Mouse (Mus musculus) neural tube, embryonic 10.5 days (tissue): Measurements from ENCODE around the gene Erv3.

Source experiments
- DNase-seq: peaks from one replicate; pipeline ENCODE4 v3.0.0-alpha.2; 2017; ENCODE audit warnings: low spot score; ENCODE audit errors: extremely low spot score

Erv3 gene

DNA sequence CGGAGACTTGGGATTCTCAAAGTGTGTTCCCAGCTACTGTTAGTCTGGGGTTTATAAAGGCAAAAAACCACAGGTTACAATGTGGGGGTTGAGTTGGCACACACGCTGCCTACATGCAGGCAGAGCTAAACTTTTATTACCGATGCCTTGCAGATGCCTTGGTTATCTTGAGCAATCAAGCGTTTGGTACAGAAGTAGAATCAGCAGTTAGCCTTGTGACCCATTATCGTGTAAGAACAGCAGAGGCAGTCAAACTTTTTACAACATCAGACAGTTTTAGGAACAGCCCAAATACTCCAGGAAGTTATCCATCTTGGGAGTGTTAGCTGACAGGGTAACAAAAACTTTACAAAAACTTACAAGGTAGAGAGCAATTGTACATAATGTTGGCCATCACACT, at the start of gene Erv3:
Gene Erv3 (minus strand): TSS at position 27 of the 400 bp plus-strand sequence.
- no peak for DNase-seq

DNA sequence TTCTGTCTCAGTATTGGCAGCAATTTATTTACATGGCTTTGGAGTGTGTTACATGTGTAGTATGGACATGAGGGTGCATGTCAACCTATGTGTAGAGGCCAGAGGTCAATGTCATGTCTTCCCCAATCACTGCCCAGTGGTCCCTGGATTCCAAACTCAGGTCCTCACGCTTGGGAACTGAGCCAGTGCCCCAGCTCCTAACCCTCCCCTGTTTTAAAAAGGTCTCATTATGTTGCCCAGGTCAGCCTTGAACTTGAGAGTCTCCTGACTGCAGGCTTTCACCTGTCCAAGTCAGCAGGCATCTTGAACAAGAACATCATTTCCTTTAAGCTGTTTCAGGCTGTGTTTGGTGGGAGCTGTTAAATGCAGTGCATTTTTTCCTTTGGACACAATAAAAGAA, 49.4 kb upstream of the Erv3 start:
- no peak for DNase-seq

DNA sequence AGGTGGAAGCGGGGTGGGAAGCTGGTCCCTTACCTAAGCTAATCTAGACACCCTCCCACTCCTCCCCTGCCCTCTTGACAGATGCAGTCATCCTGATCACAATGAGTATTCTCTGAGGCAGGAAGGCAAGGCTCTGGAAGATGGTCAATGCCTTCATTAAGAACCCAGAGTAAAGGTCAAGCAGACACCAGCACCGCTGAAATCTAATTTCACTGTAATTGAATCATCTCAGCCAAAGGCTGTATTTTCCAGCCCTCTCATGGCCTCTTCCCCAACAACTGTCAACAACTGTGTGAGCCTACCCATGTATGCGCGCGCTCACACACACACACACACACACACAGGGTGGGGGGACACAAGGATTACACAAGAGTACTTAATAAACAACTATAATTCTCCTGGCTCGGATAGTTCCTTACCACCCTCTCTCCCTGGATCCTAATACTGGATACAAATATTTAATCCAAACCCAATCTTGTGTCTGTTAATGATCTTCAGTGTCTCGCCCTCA, 48.9 kb upstream of the Erv3 start:
- DNase-seq, result no peak

DNA sequence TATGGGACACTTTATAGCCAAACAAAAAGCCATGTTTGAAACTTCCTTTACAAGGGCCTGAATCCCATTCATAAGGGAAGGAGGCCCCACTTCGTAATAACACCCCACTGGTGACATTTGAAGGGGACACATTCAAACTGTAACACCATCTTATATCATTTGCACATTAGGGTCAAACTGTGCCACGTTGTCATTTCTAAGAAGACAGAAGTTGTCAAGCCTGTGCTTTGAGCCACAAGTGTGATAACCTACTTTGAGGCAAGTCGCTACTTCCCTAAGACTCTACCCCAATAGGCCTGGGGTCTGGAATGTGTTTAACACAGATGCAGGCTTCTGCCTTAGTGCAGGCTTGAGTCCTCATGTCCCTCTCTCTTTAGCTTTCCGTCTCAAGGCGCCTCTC, 47.8 kb upstream of the Erv3 start:
- DNase-seq, result no peak

DNA sequence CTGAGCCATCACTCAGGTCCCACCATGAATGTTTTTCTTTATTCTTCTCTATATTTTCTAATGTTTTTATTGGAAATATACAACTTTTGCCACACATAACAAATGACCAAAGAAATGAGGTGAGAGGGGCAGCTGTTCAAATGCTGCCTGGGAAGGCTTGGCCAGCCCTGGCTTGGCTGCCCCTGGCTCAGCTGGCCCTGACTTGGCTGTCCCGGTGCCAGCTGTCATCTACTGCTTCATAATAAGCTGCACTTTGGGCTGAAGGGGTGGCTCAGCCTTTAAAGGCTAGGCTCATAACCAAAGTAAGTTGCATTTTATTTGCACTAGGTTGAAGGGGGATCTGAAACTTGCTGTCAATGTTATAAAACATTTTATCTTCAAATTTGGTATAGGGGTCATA, 47.3 kb upstream of the Erv3 start:
- DNase-seq, result no peak

DNA sequence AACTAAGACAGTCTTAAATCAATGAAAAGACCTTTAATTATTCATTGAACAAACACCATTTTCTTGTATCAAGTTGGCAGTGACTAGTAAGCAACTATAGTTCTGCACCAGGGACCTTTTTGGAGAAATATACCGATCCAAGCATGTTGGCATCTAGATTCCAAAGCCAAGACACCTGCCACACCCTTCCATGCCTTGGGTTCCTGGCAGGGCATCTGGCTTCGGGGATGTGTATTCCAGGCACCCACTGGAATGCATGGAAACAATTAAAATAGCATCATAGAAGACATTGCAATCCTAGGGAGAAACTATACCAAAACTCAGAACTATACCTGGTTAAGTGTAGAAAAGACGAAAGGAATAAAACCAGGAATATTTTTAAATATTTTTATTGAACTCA, 46.7 kb upstream of the Erv3 start:
- no peak for DNase-seq

DNA sequence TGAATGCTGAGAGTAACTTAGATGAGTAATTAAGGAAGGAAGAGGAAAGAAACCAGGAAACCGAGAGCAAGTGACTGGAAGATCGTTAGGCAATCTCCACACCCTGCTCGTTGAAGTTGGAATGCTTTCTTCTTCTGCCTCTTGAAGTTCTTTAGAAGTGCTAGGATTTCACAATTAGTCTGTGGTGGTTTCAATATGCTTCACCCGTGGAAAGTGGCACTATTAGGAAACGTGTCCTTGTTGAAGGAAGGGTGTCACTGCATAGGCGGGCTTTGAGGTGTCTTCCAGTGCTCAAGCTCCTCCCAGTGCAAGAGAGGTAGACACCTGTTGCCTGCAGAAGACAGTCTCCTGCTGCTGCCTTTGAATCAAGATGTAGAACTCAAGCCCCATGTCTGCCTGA, 46.2 kb upstream of the Erv3 start:
- no peak for DNase-seq

DNA sequence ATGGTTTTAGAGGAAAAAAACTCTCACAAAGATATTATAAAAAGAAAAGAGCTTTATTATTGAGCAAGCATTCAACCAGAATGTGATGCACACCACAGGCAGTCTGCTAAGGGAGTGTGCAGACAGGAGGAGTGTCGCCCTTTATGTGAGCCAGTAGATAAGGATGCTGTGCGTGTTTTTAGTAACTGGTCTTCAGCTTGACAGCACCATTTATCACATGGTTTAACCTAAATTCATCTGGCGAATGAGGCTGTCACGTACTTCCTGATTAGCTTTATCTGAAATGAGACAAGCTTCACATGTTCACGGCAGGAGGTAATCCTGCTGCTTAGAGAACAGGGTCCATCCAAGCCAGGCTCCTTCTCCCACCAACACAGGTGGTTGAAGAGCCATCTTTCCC, 45.5 kb upstream of the Erv3 start:
- no peak for DNase-seq

DNA sequence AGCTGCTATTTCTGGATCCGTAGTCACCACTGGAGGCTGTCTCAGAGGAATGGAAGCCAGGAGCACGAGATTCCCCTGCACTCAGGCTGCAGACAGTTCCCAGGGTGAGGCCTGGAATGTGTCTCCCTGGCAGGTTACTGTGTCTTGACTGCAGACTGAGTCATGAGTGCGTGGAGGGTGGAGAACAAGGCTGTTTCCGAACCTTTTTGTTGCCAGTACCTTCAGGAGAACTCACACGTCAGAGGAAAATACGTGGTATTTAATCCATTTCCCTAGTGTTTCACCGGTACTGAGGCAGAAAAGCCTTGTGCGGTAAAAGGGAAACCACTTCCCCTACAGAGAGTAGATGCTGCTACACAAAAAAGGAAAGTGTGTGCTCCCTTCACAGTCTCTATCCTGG, 43.3 kb upstream of the Erv3 start:
- DNase-seq, result no peak

DNA sequence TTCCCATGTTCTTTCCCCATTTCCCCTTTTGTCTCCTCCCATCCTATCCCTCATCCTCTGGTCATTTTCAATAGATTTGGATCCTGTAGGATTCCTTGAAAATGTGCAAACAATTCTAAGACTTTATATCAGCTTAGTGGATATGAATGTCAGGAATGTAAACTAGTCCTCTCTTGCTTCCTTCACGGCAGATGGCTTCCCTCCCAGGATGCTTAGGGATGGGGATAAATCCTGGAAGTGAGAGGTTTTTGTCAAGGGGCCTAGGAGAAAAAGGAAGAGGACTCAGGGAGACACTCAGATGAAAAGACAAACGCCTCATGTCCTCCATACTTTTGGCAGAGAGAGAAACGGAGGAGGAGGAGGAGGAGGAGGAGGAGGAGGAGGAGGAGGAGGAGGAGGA, 42.9 kb upstream of the Erv3 start:
- DNase-seq, result no peak

DNA sequence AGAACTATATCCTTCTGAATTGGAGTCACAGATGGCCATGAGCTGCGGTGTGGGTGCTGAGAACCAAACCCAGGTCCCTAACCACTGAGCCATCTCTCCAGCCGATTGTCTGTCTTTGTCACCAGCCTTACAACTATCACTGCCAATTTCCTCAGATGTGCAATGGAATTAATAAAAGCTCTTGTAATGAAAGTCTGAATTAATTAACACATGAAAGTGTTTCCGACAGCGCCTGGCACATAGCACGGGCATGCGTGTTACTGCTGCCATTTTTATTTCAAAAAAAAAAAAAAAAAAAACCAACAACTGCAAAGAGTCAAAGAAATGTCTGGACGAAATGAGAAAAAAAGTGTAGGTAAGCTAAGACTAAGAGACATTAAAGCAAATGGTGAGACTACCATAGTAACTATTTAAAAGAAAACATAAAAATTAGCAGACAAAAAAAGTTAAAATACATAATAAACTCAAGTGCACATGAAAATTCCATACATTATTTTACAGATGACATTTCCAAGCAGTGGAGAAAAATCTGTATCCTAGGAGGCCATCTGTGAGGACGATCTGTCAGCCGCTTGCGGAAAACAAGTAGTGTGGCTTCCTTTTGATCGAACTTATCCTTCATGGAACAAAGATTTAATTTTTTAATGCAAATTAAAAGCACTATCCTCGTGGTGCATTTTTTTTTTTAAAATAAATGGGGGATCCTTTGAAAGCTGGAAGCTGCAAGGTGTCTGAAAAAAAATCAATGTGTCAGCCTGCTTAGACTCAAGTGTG, 38.0 kb upstream of the Erv3 start:
- no peak for DNase-seq

DNA sequence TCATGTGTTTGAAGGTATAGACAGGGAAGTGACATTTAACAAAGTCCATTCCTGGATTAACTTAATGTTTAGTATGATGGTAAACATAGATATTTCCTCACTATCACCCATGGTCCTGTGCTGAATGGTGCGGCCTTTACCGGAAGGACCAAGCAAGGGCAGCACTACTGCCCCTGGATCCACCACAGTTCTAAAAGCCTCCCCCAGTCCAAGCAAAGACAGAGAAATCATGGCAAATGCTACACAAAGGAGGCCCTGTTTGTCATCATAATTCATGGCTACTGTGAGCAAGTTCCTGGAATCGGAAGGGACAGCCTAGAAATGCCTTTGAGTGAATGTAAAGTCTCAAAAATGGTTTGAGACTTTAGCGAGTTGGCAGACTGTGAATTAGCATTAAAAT, 36.5 kb upstream of the Erv3 start:
- no peak for DNase-seq

DNA sequence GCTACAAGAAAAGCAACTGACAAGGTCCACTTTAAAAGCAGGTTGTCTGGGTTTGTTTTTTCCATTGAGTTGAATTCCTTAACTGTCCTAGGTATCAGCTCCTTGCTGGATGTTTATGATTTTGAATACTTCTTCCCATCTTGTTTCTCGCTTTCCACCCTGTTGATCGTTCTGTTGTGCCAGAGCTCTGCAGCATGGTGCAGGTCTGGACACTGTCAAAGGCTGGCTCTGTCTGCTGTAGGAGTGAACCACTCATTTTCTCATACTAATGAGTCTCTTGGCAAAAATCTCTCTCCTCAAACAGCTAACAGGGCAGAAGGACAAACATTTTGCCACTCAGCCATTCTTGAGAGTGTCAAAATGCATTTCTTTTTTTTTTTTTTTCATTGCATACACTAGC, 35.6 kb upstream of the Erv3 start:
- DNase-seq, result no peak

DNA sequence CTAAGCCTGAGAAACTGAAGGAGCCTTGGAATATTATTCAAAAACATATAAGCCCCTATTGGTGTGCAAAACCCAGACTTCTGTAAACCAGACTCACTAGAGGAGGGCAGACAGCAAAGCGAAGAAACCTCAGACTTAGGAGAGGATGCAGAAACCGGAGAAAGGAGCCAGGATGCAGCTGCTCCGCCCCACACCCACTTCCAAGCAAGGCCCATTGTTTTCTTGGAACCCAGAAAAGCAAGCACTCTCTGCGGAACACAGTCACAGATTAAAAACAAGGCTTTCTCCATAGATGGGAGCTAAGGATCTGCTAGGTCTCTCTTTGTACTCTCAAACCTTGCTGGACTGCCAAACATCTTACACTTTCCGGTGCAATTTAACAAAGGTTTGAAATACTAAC, 33.0 kb upstream of the Erv3 start:
- no peak for DNase-seq

DNA sequence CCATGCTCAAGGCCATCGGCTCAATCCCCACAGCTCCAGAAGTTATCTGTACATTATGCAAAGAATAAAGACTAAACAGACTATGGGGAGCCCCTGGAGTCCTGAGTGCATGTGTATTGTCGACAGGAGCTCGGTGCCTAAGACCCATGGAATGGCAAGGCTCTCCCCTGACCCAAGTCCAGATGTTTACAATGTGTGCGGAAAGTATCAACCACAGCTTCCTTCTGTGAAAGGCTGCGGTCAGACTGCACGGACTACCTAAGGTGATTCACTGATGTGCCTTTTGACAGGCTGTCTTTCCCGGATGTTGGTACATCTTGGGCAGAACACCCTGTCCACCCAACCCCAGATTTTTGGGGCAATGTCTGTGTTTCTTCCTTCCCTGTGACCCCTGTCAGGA, 28.7 kb upstream of the Erv3 start:
- DNase-seq, result no peak

DNA sequence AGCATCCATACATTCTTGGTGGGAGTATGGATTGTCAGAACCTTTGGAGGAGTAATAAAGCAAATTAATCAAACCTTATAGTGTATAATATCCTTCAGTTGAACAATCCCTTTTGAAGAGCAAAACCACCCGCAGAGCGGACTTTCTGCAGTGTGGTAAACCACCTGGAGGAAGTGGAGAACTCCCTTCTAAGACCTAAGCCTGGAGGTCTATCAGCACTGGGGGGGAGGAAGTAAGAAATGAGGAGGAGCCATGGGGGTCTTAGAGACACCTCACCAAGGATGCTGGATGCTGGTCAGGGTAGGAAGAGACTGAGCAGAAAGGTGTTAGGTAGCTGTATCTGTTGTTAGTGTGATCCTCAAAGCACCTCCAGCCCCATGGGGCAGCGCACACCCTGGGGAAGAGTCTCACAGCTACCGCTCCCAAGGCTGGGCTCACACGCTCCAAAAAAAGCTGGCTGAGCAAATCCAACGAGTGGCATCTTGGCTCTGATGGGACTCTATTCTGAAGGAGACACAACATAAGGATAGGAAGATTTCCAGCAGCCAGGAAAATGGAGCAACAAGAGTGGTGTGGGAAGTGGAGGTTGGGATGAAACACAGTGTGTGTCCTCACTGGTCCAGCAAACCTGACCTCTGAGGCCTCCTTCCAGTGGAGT, 27.1 kb upstream of the Erv3 start:
- no peak for DNase-seq

DNA sequence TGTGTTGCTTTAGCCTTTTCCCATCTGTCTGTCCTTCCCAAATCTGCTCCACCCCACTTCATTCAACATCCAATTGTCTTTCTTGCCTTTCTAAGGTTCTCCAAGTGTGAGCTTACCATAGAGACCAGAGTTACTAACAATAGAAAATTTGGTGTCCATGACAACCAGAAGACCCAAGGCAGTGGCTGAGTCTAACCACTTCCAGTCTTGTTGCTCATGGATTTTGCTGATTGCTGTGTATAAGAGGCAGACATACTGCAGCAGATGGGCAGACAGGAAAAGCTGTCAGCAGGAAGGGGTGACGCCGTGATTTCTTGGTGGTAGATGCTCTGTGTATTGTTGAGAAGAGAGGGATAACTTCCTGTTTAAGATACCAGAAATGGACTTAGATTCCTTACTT, 23.6 kb upstream of the Erv3 start:
- DNase-seq, result no peak

DNA sequence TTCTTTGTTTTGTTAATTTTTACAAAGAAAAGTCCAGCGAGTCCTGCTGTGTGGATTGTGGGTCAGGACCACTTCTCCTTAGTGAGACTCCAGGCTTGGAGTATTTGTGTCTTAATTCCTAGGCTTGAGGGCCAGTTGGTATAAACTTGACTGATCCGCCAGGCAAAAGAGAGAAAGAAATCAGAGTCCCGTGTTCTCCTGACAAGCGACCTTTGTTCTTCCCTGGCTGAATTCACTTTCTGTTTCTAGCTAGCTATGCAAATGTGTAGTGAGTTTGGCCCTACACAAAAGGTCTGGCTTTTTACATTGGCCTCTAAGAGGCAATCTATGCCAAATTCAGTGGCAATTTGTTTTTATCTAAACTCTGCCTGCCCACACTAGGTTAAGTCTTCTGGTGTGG, 22.2 kb upstream of the Erv3 start:
- DNase-seq, result no peak

DNA sequence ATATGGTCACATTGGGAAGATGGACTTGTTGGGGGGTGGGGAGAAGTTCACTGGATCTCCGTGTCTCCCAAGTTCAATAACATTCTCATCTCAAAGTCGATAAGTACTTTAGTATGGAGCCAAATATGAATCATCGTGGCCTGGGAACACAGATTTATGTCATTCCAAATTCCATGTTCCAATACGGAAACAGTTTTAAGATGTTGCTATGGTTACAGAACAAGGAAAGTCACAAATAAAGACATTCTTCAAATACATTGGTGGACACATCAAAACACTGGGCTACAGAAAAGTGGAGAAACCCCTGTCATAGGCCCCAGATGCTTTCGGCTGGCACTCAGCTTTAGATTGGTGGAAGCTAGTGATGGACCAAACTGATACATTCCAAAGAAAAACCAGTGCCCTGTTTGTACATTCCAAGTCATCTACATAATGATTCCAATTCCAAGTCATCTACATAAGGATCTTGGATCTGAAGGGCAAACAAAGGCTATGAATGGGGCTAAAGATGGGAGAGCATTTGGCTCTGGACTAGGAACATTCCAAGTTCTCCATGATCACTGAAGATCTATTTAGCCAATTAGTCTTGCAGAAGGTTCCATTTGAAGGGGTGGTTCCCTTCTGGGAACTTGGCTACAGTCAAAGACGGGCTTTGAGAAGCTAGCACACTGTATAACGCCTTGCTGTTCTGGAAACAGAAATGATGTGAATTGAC, 17.2 kb upstream of the Erv3 start:
- no peak for DNase-seq

DNA sequence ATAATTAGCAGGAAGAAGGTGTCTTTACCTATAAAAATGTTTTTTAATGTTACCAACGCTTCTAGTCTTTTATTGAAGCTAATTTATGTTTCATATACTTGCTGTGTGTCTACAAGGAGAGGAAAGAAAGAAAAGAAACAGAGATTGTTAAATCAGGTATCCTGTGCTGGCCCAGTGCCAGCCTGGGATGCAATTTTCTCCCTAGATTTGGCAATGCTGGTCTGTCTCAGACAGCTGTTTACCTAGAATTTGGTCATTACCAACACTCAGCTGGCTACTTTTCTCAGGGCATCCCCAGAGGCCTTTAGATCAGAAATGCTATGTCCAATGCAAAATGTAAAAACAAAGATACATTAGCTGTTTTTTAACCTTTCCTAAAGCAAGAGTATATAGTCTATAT, 13.8 kb upstream of the Erv3 start:
- DNase-seq, result no peak

DNA sequence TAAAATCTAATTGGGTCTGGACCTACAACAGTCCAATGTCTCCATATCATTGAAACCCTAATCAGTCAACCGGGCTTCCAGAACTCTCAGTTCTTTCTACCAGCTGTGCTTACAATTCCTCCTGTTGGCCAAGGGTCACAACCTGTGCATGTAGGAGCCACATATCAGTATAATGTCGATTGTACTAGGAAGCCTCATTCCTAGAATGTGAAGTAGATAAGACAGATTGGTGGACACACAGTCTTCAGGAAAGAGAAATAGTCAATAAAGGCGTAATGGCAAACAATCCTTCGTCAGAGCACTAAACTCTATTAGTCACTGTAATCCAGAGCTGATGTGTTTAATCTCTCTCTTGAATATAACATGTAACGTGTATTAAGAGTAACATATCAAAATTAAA, 9.4 kb upstream of the Erv3 start:
- no peak for DNase-seq

DNA sequence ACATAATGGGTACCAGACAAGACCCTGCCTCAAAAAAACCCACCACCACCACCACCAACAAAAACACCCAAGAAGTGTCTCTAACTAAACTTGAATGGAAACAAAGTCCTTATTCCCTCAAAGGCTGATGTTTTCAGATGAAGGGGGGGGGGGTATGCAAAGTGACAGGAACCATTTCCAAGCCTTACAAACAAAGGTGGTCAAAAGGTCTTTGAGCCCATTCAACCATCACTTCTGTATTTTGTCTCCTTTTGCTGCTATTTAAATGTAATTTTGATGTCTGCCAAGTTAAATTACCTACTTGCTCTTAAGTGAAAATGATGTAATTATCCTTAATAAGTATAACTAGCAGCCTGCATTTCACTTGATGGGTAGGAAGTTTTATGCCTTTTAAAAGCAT, 7.1 kb upstream of the Erv3 start:
- no peak for DNase-seq
